Mouse (Mus musculus): ENCODE measurements at regions not wholly inside any gene's neighbourhood (a gene's known extent, or its start where the extent isn't known, plus 50 kb on each side); places are given as distances from the start of the nearest gene placed in this dataset.

DNA sequence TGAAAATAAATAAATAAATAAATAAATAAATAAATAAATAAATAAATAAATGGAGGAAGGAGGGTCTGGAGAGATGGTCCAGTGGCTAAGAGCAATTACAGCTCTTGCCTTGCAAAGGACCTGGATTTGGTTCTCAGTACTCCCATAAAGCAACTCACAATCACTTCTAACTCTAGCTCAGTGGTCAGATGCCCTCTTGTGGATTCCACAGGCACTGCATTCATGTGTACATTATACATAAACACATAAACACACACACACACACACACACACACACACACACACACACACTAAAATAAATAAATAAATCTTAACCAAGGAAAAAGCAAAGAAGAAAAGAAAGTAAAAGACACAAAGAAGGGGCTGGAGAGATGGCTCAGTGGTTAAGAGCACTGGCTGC is 74.2 kb upstream of the Dhx40 start:
- no peak overlapping the region for H3K27ac ChIP-seq (ENCODE audit: low read length)
- ATAC-seq (replicated peaks; ENCODE audit: extremely low read depth, insufficient read depth, low FRiP score), result no peak
- H3K9me3 ChIP-seq (replicated peaks; ENCODE audit: control insufficient read depth, low read length), result no peaks in the 10 kb centered on the region
- no peak overlapping the region for H3K9ac ChIP-seq (ENCODE audit: low read length)
- no peaks in the 10 kb centered on the region for H3K27me3 ChIP-seq (ENCODE audit: control insufficient read depth, insufficient read depth, low read length)
- H3K36me3 ChIP-seq (ENCODE audit: control insufficient read depth, insufficient read depth), result no peaks in the 10 kb centered on the region
- no peak overlapping the region for H3K4me3 ChIP-seq (ENCODE audit: low read length)
- H3K4me2 ChIP-seq (ENCODE audit: low read depth, low read length), result no peak overlapping the region
- H3K4me1 ChIP-seq (ENCODE audit: control insufficient read depth, insufficient read depth, low read length), result 0 out of 2 replicates have a peak, but pooled peaks cover 5% of the 10 kb centered on the region

DNA sequence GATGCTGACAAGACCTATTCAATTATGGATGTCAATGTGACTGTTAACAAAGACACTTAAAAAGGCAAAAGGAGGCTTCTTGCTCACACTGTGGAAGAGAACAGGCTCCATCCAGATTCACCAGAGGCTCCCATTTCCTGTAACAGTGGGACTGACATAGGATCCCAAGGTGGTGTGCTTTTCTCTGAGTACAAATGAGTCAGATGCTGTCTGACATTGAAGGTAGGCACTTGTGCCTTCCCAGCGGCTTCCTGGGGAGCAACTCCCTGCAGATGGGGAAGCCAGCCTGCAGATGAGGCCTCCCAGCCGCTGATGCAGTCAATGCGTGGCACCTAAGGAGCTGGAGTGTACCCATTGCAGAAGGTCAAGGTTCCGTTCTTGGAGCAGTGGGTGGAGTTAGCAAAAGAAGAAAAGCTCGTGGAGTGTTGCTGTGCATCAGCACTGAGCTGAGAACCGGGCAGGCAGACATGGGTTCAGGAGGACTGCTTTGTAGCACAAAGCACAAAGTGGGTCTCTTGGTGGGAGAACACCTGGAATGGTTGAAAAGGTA is 71.9 kb upstream of the Dhx40 start:
- Histone ChIP-seq H3K4me2 (ENCODE audit: low read depth, low read length) (no peak overlapping the region), H3K9ac (ENCODE audit: low read length) (no peak overlapping the region), H3K36me3 (ENCODE audit: control insufficient read depth, insufficient read depth) (no peaks in the 10 kb centered on the region), H3K9me3 (replicated peaks; ENCODE audit: control insufficient read depth, low read length) (no peaks in the 10 kb centered on the region), H3K4me1 (ENCODE audit: control insufficient read depth, insufficient read depth, low read length) (0 out of 2 replicates have a peak, but pooled peaks cover 9% of the 10 kb centered on the region), H3K27ac (ENCODE audit: low read length) (peak overlapping the region; percentile 31; the same call in 1 of the 2 replicates), H3K27me3 (ENCODE audit: control insufficient read depth, insufficient read depth, low read length) (no peaks in the 10 kb centered on the region), H3K4me3 (ENCODE audit: low read length) (no peak overlapping the region)
- WGBS, result 71% methylated on average over 6 of the region's 6 CpGs
- no peak for ATAC-seq (replicated peaks; ENCODE audit: extremely low read depth, insufficient read depth, low FRiP score)

DNA sequence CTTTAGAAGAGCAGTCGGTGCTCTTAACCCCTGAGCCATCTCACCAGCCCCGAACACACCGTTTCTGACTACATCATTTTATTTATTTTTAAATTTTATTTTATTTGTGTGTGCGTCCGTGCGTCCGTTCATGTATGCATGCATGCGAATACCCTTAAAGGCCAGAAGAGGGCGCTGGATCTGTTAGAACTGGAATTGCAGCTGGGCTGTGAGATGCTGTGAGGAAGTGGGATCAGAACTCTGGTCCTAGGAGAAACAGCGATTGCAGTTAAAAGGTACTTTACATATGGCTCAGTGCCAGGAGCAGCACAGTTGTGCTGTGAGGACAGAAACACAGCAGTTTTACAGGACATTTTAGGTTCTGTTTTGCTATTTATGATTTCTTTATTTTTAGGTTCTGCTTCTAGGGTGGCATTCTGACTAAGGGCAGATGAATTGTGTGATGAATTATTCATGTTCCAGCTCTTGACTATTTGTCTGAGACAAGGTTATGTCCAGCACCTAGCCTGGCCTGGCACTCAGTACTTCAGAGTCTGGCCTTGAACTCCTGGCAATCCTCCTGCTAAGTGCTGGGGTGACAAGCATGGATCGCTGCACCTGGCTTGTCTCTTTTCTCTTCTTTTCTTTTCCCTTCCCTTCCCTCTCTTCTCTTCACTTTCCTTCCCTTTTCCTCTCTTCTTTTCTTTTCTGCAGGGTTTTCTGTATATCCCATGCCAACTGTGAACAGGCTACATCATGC is 71.0 kb upstream of the Dhx40 start:
- no peak overlapping the region for H3K4me3 ChIP-seq (ENCODE audit: low read length)
- H3K9me3 ChIP-seq (replicated peaks; ENCODE audit: control insufficient read depth, low read length), result no peaks in the 10 kb centered on the region
- H3K4me2 ChIP-seq (ENCODE audit: low read depth, low read length), result no peak overlapping the region
- 83% methylated on average over 11 of the region's 11 CpGs for WGBS
- H3K36me3 ChIP-seq (ENCODE audit: control insufficient read depth, insufficient read depth), result no peaks in the 10 kb centered on the region
- ATAC-seq (replicated peaks; ENCODE audit: extremely low read depth, insufficient read depth, low FRiP score), result no peak
- peak overlapping the region; percentile 48; the same call in 1 of the 2 replicates for H3K27ac ChIP-seq (ENCODE audit: low read length)
- no peak overlapping the region for H3K9ac ChIP-seq (ENCODE audit: low read length)
- H3K4me1 ChIP-seq (ENCODE audit: control insufficient read depth, insufficient read depth, low read length), result peaks cover 11% of the 10 kb centered on the region
- no peaks in the 10 kb centered on the region for H3K27me3 ChIP-seq (ENCODE audit: control insufficient read depth, insufficient read depth, low read length)

DNA sequence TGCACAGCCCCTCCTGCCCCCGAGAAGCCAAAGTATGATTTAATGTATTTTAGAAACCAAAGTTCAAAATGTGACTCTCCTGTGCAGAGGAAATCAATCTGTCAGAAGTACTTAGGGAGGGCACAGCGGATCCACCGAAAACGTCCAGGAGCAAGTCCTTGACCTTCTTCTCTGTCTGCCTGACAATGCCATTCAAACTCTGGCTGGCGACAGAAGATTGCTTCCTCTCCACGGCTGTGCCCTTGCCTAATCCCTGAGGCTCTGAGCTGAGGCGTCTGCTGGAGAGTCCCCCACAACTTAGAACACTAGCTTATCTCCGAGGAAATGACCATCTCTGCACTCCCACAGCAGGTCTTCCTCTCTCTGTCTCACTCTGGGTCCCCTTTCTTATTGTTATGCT is 69.0 kb upstream of the Dhx40 start:
- H3K4me1 ChIP-seq (ENCODE audit: control insufficient read depth, insufficient read depth, low read length), result peaks cover 21% of the 10 kb centered on the region
- no peaks in the 10 kb centered on the region for H3K9me3 ChIP-seq (replicated peaks; ENCODE audit: control insufficient read depth, low read length)
- H3K4me2 ChIP-seq (ENCODE audit: low read depth, low read length), result no peak overlapping the region
- no peak for ATAC-seq (replicated peaks; ENCODE audit: extremely low read depth, insufficient read depth, low FRiP score)
- H3K27ac ChIP-seq (ENCODE audit: low read length), result no peak overlapping the region
- 32% methylated on average over 8 of the region's 8 CpGs for WGBS
- H3K4me3 ChIP-seq (ENCODE audit: low read length), result no peak overlapping the region
- peak overlapping the region; percentile 25; the same call in 1 of the 2 replicates for H3K9ac ChIP-seq (ENCODE audit: low read length)
- H3K27me3 ChIP-seq (ENCODE audit: control insufficient read depth, insufficient read depth, low read length), result no peaks in the 10 kb centered on the region
- H3K36me3 ChIP-seq (ENCODE audit: control insufficient read depth, insufficient read depth), result no peaks in the 10 kb centered on the region

DNA sequence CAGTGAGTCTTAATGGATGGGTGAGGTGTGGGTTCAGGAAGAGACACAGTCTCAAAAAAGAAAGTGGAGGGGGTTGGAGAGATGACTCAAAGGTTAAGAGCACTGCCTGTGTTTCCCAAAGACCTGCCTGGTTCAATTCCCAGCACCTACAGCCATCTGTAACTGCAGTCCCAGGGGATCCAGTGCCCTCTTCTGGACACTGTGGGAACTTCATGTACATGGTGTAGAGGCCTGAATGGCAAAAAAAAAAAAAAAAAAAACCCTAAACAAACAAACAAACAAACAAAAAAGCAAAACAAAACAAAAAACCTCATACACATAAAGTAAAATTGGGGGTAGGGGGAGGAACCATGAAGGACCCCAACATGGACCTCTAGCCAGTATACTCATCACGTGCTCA is 68.2 kb upstream of the Dhx40 start:
- WGBS, result 84% methylated on average over 1 of the region's 1 CpGs
- H3K4me1 ChIP-seq (ENCODE audit: control insufficient read depth, insufficient read depth, low read length), result peaks cover 21% of the 10 kb centered on the region
- H3K36me3 ChIP-seq (ENCODE audit: control insufficient read depth, insufficient read depth), result no peaks in the 10 kb centered on the region
- no peak overlapping the region for H3K27ac ChIP-seq (ENCODE audit: low read length)
- no peak overlapping the region for H3K9ac ChIP-seq (ENCODE audit: low read length)
- H3K9me3 ChIP-seq (replicated peaks; ENCODE audit: control insufficient read depth, low read length), result no peaks in the 10 kb centered on the region
- H3K4me2 ChIP-seq (ENCODE audit: low read depth, low read length), result no peak overlapping the region
- no peak for ATAC-seq (replicated peaks; ENCODE audit: extremely low read depth, insufficient read depth, low FRiP score)
- H3K27me3 ChIP-seq (ENCODE audit: control insufficient read depth, insufficient read depth, low read length), result no peaks in the 10 kb centered on the region
- H3K4me3 ChIP-seq (ENCODE audit: low read length), result no peak overlapping the region

DNA sequence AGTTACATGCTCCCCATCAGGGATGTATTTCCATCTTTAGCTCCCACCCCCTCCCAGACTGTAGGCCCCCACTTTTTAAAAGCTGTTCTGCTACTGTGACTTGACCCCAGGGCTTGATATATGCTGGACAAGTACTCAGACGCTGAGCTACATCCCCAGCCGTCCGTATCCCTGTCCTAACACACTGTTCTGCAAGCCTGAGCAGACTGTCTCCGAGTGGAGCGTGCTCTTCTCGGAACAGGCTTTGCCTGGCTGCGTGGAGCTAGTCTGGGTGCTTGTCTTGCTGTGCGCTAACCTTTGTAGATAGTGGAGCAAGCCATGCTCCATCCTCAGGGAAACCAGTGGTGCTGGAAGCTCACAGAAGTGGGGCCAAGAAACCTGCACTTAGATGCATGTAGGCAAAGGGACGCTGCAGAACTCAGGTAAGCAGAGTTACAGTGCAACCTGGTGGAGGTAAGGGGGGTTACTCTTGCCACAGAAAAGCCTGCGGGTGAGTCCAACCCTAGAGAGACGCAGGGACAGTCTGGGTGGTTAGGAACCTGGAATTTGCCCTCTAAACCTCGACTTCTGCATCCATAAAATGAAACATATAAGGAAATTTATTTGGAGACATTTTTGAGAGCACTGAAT is 67.2 kb upstream of the Dhx40 start:
- ATAC-seq (replicated peaks; ENCODE audit: extremely low read depth, insufficient read depth, low FRiP score), result no peak
- Histone ChIP-seq H3K36me3 (ENCODE audit: control insufficient read depth, insufficient read depth) (no peaks in the 10 kb centered on the region), H3K4me2 (ENCODE audit: low read depth, low read length) (no peak overlapping the region), H3K4me1 (ENCODE audit: control insufficient read depth, insufficient read depth, low read length) (peaks cover 21% of the 10 kb centered on the region), H3K9ac (ENCODE audit: low read length) (no peak overlapping the region), H3K27ac (ENCODE audit: low read length) (no peak overlapping the region), H3K4me3 (ENCODE audit: low read length) (no peak overlapping the region), H3K9me3 (replicated peaks; ENCODE audit: control insufficient read depth, low read length) (no peaks in the 10 kb centered on the region), H3K27me3 (ENCODE audit: control insufficient read depth, insufficient read depth, low read length) (no peaks in the 10 kb centered on the region)
- WGBS, result 60% methylated on average over 12 of the region's 12 CpGs

DNA sequence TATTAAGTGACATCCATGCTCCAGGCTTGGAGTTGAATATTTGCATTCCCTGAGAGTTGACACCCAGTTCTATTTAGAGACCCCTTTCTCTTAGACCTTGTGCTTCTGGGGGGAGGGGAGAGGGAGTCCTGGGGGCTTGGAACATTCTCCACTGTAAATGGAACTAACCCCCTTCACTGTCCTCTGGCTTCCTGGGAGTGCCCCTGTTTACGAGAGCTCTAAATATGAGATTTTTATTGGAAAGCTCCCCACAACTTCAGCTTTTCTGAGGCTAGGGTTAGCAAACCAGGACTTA is 65.8 kb upstream of the Dhx40 start:
- Histone ChIP-seq H3K27ac (ENCODE audit: low read length) (no peak overlapping the region), H3K9me3 (replicated peaks; ENCODE audit: control insufficient read depth, low read length) (no peaks in the 10 kb centered on the region), H3K9ac (ENCODE audit: low read length) (no peak overlapping the region), H3K4me3 (ENCODE audit: low read length) (no peak overlapping the region), H3K27me3 (ENCODE audit: control insufficient read depth, insufficient read depth, low read length) (no peaks in the 10 kb centered on the region), H3K4me2 (ENCODE audit: low read depth, low read length) (no peak overlapping the region), H3K4me1 (ENCODE audit: control insufficient read depth, insufficient read depth, low read length) (peaks cover 16% of the 10 kb centered on the region), H3K36me3 (ENCODE audit: control insufficient read depth, insufficient read depth) (no peaks in the 10 kb centered on the region)
- 66% methylated on average over 1 of the region's 1 CpGs for WGBS
- no peak for ATAC-seq (replicated peaks; ENCODE audit: extremely low read depth, insufficient read depth, low FRiP score)

DNA sequence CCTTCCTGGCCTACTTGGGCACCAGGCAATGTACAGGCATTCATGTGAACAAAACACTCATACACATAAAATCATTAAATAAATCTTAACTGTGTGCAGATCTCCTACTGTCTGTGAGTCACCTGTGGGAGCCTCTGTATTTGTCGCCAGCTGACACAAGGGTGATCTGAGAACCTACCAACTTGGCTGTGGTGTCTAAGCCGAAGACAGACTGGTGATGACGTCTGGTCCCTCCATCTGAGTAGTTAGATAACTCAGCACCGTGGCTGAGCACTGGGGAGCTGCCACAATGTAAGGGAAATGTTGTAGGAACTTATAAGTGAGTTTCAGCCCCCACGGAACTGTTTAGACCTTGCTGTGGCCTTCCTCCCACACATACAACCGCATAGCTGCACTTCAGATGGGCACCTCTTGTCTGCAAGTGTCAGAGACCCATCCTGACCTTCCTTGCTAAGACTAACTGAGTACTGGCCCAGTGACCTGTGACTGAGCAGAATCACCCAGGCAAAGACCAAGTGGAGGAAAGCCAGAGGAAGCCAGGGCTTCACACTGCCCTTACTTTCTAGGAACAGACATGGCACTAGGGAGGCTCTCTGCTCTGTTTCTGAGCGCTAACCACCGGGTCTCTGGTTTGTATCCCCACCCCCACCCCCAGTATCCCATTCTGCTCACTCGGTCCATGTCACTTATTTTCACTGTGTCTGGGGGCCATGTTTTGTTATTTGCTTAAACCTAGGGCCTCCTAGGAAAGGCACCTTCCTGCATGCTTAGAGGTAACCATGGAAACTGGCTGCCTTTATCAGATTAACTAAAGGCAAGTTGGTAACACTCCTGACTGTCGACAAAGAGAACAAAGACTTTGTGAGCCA is 65.2 kb upstream of the Dhx40 start:
- H3K36me3 ChIP-seq (ENCODE audit: control insufficient read depth, insufficient read depth), result no peaks in the 10 kb centered on the region
- H3K9ac ChIP-seq (ENCODE audit: low read length), result no peak overlapping the region
- no peak overlapping the region for H3K27ac ChIP-seq (ENCODE audit: low read length)
- no peak overlapping the region for H3K4me2 ChIP-seq (ENCODE audit: low read depth, low read length)
- H3K4me3 ChIP-seq (ENCODE audit: low read length), result no peak overlapping the region
- no peaks in the 10 kb centered on the region for H3K27me3 ChIP-seq (ENCODE audit: control insufficient read depth, insufficient read depth, low read length)
- ATAC-seq (replicated peaks; ENCODE audit: extremely low read depth, insufficient read depth, low FRiP score), result no peak
- 43% methylated on average over 10 of the region's 10 CpGs for WGBS
- H3K4me1 ChIP-seq (ENCODE audit: control insufficient read depth, insufficient read depth, low read length), result peaks cover 16% of the 10 kb centered on the region
- no peaks in the 10 kb centered on the region for H3K9me3 ChIP-seq (replicated peaks; ENCODE audit: control insufficient read depth, low read length)

DNA sequence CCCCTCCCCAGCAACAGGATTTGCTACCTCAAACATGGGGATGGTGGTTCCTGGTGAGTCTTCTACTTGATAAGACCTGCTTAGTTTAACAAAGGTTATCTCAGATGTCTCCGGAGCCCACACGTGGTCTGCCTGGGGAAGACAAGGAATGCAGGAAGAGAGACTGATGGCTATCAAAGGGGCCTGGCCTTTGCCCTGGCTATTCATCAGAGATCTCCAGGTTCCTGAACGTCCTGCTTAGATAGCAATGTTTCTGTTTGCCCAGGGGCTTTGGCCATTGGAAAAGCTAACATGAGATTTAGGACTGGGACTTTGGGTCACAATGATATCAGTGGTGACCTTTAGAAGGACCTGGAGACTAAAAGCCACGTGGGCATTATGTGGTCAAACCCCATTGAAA is 64.2 kb upstream of the Dhx40 start:
- H3K27ac ChIP-seq (ENCODE audit: low read length), result no peak overlapping the region
- H3K36me3 ChIP-seq (ENCODE audit: control insufficient read depth, insufficient read depth), result no peaks in the 10 kb centered on the region
- H3K9ac ChIP-seq (ENCODE audit: low read length), result no peak overlapping the region
- ATAC-seq (replicated peaks; ENCODE audit: extremely low read depth, insufficient read depth, low FRiP score), result no peak
- H3K27me3 ChIP-seq (ENCODE audit: control insufficient read depth, insufficient read depth, low read length), result no peaks in the 10 kb centered on the region
- H3K4me1 ChIP-seq (ENCODE audit: control insufficient read depth, insufficient read depth, low read length), result peaks cover 16% of the 10 kb centered on the region
- no peak overlapping the region for H3K4me3 ChIP-seq (ENCODE audit: low read length)
- no peak overlapping the region for H3K4me2 ChIP-seq (ENCODE audit: low read depth, low read length)
- H3K9me3 ChIP-seq (replicated peaks; ENCODE audit: control insufficient read depth, low read length), result no peaks in the 10 kb centered on the region
- WGBS, result 26% methylated on average over 4 of the region's 4 CpGs

Measured in heart, embryonic 16.5 days (tissue).